In the genomic region with DNA sequence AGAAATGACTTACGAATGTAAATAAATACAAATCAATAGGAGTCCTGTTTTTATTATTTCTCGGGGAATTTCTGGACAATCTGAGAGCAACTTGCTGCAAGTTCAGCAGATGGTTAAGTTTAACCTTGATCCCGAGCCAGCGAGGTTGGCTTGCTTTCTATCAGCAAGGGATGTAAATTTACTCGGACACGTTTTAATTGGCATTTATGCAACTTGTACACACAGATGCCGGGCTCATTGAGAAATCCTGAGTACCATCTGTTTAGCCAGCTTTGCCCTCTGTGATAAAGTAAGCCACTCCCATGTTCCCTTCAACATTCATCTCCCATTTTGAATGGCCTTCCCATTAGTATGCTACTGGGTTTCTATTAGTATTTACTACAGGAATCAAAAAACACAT, we compare ENCODE assay signal across 10 mouse cellular contexts.
DNase-seq lines count a peak whose midpoint lies in the region; ATAC-seq lines count a peak whose summit lies in the region.
"Had no signal": no experiment of that assay in that cellular context is flagged by ENCODE, and none has a peak within 500 bp of the region (broad histone marks: within the 10 kb centered on the region; RNA-seq: fewer than 3 reads in every experiment).

No protein-coding gene starts in this region.

- peak; percentile 82; the same call in 1 of the 2 replicates for ATAC-seq in midbrain, embryonic 14.5 days (ENCODE audit: low FRiP score, low TSS enrichment)

- peaks cover 11% of the 10 kb centered on the region; the same call in 1 of the 2 replicates for H3K4me1 ChIP-seq in hindbrain, embryonic 10.5 days (replicated peaks)
- peaks cover 23% of the 10 kb centered on the region; the same call in 1 of the 2 replicates for H3K4me1 ChIP-seq in midbrain, embryonic 14.5 days (ENCODE audit: control insufficient read depth, insufficient read depth, low read length)

- peak overlapping the region; percentile 66 for H3K27ac ChIP-seq in hindbrain, embryonic 10.5 days
- no peak overlapping the region for H3K27ac ChIP-seq in midbrain, embryonic 14.5 days (replicated peaks; ENCODE audit: low read depth, low read length)

- no peaks in the 10 kb centered on the region for H3K9me3 ChIP-seq in hindbrain, embryonic 10.5 days
- no peaks in the 10 kb centered on the region for H3K9me3 ChIP-seq in midbrain, embryonic 14.5 days (ENCODE audit: control insufficient read depth, low read length)
- H3K9me3 ChIP-seq: limb, embryonic 12.5 days had no signal

- no peaks in the 10 kb centered on the region for H3K36me3 ChIP-seq in hindbrain, embryonic 10.5 days
- no peaks in the 10 kb centered on the region for H3K36me3 ChIP-seq in midbrain, embryonic 14.5 days (ENCODE audit: control insufficient read depth, insufficient read depth, low read length)
- H3K36me3 ChIP-seq: limb, embryonic 12.5 days had no signal

- no peaks in the 10 kb centered on the region for H3K27me3 ChIP-seq in hindbrain, embryonic 10.5 days (ENCODE audit: insufficient read depth, poor library complexity, severe bottlenecking)
- H3K27me3 ChIP-seq in midbrain, embryonic 14.5 days (ENCODE audit: control insufficient read depth, insufficient read depth, low read length), result no peaks in the 10 kb centered on the region
- H3K27me3 ChIP-seq: CH12.LX; limb, embryonic 12.5 days had no signal

- DNase-seq in layer of hippocampus, adult 11-12 months (ENCODE audit: low spot score), result peak; percentile 39
- no peak for DNase-seq in layer of hippocampus, adult 9-10 months (ENCODE audit: low spot score)
- peak; percentile 73 for DNase-seq in cerebellum, adult 18-20 months
- DNase-seq in hindbrain, embryonic 10.5 days (ENCODE audit: low spot score), result peak; percentile 33
- DNase-seq in midbrain, embryonic 14.5 days, result peak; percentile 73
- no peak for DNase-seq in frontal cortex, postnatal 14 days (ENCODE audit: low spot score in 2 of 2)
- DNase-seq in lung, postnatal 4 days, result no peak
- DNase-seq in kidney, postnatal 10 days, result no peak

- H3K9ac ChIP-seq in midbrain, embryonic 14.5 days (replicated peaks; ENCODE audit: low read length), result no peak overlapping the region
- H3K9ac ChIP-seq: limb, embryonic 12.5 days had no signal

- WGBS in hindbrain, embryonic 10.5 days, result 50% methylated on average over 7 of the region's 7 CpGs
- WGBS in midbrain, embryonic 14.5 days, result 9% methylated on average over 7 of the region's 7 CpGs

- peak overlapping the region; percentile 23 for H3K4me2 ChIP-seq in midbrain, embryonic 14.5 days (ENCODE audit: low read length)
- H3K4me2 ChIP-seq: limb, embryonic 12.5 days had no signal

- H3K4me3 ChIP-seq in hindbrain, embryonic 10.5 days, result no peak overlapping the region
- no peak overlapping the region for H3K4me3 ChIP-seq in midbrain, embryonic 14.5 days (replicated peaks; ENCODE audit: low read depth, low read length)
- H3K4me3 ChIP-seq: limb, embryonic 12.5 days had no signal

Comparison
In these comparisons a context has a peak if more than half of its experiments do, and no peak if none do; other contexts are left out.
1. DNase-seq: peak in layer of hippocampus, adult 11-12 months (single experiment), cerebellum, adult 18-20 months (2 of 2), hindbrain, embryonic 10.5 days (single experiment) and midbrain, embryonic 14.5 days (single experiment); none in layer of hippocampus, adult 9-10 months (single experiment), frontal cortex, postnatal 14 days (0 of 2), lung, postnatal 4 days (0 of 2) and kidney, postnatal 10 days (single experiment).